Mouse (Mus musculus): ENCODE measurements around the gene Ssr4.

DNA sequence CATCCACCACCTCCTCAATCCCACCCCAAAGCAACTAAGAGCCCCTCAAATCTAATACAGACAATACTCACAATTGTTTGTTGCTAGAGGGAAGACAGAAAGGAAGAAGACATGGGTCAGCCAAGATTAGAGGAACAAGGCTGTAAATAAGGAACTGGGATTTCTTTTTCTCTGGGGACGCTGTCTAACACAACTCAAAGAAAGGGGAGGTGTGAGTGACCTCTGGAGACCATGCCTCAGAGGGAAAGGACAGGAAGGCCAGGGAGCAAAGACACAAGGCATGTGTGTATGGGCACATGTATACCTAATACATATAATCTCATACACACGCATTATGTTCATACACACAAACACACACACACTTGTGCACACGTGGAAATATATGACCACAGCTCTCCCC is 4.6 kb upstream of the Ssr4 start:
- TF ChIP-seq CTCF (IDR thresholded peaks at IDR 0.05; ENCODE audit: low read depth), result no peak
- no peak for TF ChIP-seq EP300 (optimal IDR thresholded peaks at IDR 0.05)

Data from stomach, postnatal 0 days (tissue).